Mouse (Mus musculus) bone marrow macrophage, adult 2 months (primary cell): ENCODE measurements at regions not wholly inside any gene's neighbourhood (a gene's known extent, or its start where the extent isn't known, plus 50 kb on each side); places are given as distances from the start of the nearest gene placed in this dataset.

Experiments used
- CTCF ChIP-seq: IDR thresholded peaks from 2 replicates; pipeline ENCODE4 v1.5.1; 2012; ENCODE audit warnings: low read depth, mild to moderate bottlenecking, low read length, moderate library complexity
- POLR2A ChIP-seq: IDR thresholded peaks from 2 replicates; pipeline ENCODE4 v1.6.1; 2012; ENCODE audit warnings: mild to moderate bottlenecking, low read depth, low read length, borderline replicate concordance

DNA sequence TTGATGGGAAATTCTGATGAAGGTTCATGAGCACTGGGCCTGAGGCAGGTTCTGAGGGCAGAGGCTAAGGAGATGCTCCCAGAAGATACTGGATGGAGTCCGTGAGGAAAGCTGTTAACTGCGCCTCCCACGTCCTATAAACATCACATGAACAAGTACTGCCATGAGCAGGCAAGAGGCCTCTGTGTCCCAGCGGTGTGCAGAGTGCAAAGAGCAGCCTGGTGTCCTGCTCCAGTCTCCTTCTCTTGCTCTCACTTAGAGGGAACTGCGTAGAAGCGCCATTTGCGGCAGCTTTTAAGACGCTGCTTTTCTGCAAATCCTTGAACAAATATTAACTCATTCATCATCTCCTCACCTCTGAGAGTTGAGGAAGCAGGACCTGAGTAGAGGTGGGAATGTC is 274.2 kb downstream of the Mreg start:
- TF ChIP-seq POLR2A (no peak), CTCF (no peak)
